Mouse (Mus musculus): ENCODE measurements around the gene Rxrg.

Gene Rxrg

GRCm38 (mm10) chr1:167598255-167599081 is at the start of gene Rxrg:
Rxrg (plus strand) TSS chr1:167598384.
- DNase-seq (ENCODE audit: low read depth, low spot score): no peak

- DNase-seq (ENCODE audit: low read depth, low spot score): no peak
Measured at GRCm38 (mm10) chr1:167549324-167549723, 48.9 kb upstream of the Rxrg start.

DNA sequence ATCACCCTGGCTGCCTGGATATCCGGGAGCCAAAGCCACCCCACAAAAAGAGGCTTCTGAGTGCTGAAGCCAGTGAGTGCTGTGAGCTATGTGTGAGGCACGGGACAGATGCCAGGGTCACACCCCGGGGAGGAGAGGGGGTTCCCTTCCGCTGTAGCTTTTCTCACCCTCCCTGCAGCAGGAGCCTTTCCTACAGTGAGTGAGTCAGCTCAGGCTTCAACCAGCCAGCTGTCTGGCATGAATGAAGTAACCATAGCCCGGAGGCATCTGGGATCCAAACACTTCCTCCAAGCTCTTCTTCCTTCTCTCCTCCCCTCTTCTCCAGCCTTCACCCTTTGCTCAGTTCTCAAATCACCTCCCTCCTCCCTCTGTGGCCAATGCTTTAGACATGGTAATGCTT is 46.6 kb upstream of the Rxrg start:
- DNase-seq (ENCODE audit: low read depth, low spot score): no peak

DNA sequence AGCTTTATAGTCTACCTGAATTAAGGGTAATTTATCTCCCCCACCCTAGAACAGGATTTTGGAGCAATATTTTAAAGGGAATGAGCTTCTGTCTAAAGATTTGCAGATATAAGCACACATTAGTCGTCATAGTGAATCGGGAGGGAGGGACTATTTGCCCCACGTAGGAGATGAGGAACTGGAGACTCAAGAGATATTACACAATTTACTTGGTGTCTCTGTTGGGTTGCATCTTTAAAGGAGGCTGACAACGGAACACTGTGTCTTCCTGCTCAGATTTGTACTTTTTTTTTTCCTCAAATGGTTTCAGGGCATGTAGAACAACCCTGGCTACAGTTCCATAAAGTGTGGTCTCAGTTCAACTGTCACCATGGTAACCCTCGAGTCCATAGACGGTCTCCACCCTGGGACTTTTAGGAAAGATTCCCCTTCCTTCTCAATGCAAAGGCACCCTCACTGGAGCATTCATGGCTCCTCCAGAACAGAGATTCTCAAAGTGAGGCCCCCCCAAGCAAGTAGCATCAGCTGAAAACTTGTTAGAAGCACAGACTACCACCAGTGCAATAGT is 44.1 kb upstream of the Rxrg start:
- no peak for DNase-seq (ENCODE audit: low read depth, low spot score)

DNA sequence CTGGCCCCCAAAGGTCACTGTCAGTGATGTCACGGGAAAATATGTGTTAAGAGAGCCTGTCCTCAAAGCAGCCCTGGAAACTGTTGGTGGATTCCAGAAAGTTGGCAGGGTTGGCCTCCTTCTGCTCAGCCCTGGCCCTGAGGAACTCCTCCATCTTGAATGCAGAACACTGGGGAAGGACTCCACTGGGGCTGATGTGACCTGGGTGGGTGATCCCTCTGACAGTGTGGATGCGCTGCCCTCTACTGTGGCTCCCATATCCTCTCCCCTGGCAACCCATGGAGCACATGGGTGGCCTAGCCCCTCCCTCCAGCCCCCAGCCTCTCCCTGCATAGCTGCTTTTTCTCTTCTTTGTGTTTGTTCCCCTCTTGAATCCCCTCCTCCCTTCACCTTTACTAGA is 31.6 kb upstream of the Rxrg start:
- DNase-seq (ENCODE audit: low read depth, low spot score): no peak

GRCm38 (mm10) chr1:167579131-167579530 is 19.1 kb upstream of the Rxrg start:
- DNase-seq (ENCODE audit: low read depth, low spot score): no peak

DNA sequence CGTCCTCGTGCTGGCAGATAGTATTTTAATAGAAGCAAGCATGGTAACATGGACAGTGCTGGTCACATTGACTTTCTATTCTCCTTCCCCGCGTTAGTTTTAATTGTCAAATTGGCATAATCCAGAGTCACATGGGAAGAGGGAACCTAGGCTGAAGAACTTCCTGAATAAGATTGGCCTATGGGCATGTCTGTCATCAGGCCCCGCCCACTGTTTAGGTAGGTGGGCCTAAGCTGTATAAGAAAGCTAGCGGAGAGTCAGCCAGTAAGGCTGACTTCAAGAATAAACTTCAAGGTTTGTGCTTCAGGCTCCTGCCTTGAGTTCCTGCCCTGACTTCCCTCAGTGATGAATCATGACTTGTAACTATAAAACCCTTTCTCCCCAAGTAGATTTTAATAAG is 15.0 kb upstream of the Rxrg start:
- no peak for DNase-seq (ENCODE audit: low read depth, low spot score)

- no peak for DNase-seq (ENCODE audit: low read depth, low spot score)
Measured at GRCm38 (mm10) chr1:167583888-167584287, 14.3 kb upstream of the Rxrg start.

- DNase-seq (ENCODE audit: low read depth, low spot score): no peak
Measured at GRCm38 (mm10) chr1:167588747-167589558, 9.2 kb upstream of the Rxrg start.

GRCm38 (mm10) chr1:167592175-167592574 is 6.0 kb upstream of the Rxrg start:
- DNase-seq (ENCODE audit: low read depth, low spot score): no peak

GRCm38 (mm10) chr1:167599211-167599735 is 1.1 kb downstream of the Rxrg start:
- no peak for DNase-seq (ENCODE audit: low read depth, low spot score)

- DNase-seq (ENCODE audit: low read depth, low spot score): no peak
Measured at GRCm38 (mm10) chr1:167608201-167608741, 10.1 kb downstream of the Rxrg start.

GRCm38 (mm10) chr1:167617131-167617530 is 18.9 kb downstream of the Rxrg start:
- no peak for DNase-seq (ENCODE audit: low read depth, low spot score)

DNA sequence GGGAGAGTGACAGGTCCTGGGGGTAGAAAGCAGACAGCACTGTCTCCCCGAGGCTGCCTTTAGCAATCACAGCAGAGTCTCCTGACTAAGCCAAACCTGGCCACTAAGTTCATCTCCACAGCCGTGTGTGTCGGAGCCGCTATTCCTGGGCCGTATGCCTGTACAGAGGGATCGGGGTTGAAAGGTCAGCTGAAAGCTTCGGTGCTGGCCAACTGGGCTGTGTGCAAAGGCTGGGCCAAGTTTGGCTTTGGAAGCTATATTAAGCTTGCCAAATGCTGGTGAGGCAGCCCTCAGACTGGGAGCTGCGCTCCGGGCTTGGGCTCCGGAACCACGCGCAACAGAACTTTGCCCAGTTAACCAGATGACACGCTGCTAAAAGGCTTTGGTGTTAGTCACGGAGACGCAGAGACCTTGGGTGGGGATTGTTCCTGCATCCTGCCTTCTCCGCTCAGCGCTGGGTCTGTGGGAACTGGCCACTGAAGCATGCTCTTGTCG is 19.9 kb downstream of the Rxrg start:
- no peak for DNase-seq (ENCODE audit: low read depth, low spot score)

DNA sequence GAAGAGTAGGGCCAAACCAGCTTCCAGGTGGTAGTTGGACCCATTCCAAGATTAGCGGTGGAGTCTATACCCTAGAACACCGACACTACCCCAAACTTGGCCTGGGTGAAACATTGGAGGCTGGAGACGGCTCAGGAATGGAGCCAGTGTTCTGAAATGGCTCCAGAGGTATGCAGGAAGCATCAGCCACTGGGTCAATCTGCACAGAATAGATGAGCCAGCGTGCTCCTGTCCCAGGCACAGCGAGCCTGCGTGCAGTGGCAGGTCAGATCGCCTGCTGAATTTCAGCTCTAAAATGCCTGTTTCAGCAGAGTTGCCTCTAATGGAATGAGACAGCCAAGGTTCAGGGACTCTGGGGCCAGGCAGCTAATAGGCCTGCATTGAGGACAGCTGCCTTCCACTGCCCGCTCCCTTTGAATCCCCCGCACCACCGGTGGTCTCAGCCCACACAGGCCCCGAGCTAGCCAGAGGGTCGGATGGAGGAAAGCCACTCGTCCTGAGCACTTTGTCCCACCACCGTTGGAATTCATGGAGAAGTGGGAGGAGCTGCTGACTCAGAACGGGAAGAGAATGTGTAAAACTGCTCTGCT is 22.1 kb downstream of the Rxrg start:
- no peak for DNase-seq (ENCODE audit: low read depth, low spot score)

- no peak for DNase-seq (ENCODE audit: low read depth, low spot score)
Measured at GRCm38 (mm10) chr1:167625098-167625497, 26.9 kb downstream of the Rxrg start.

GRCm38 (mm10) chr1:167631765-167632164 is 33.6 kb downstream of the Rxrg start:
- no peak for DNase-seq (ENCODE audit: low read depth, low spot score)

DNA sequence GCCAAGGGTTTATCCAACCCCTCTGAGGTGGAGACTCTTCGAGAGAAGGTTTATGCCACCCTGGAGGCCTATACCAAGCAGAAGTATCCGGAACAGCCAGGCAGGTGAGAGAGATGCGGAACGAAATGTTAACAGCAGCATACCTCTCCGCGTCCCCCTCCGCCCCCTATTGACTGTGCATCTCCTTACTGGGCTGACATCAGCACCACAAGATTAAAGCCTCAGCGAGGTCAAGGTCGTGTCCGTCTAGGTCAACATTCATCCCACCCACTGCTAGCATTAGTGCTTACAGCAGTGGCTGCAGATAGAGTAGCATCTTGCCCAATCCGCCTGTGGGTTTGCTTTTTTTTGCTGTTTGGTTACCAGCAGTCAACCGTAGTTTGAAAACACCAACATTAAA is 37.5 kb downstream of the Rxrg start:
- DNase-seq (ENCODE audit: low read depth, low spot score): no peak

GRCm38 (mm10) chr1:167636948-167637347 is 38.8 kb downstream of the Rxrg start:
- DNase-seq (ENCODE audit: low read depth, low spot score): no peak

GRCm38 (mm10) chr1:167638053-167638452 is 39.9 kb downstream of the Rxrg start:
- DNase-seq (ENCODE audit: low read depth, low spot score): no peak

GRCm38 (mm10) chr1:167638901-167639300 is 40.7 kb downstream of the Rxrg start:
- no peak for DNase-seq (ENCODE audit: low read depth, low spot score)
